Mouse (Mus musculus): ENCODE data around the gene Slc13a4. TPM values are rescaled to one million over a fixed set of nuclear protein-coding genes. Genes with fewer than 3 reads are reported as not detected.

Gene Slc13a4
- polyA plus RNA-seq, 1 experiment from 2014 or later = 0.47 TPM

DNA sequence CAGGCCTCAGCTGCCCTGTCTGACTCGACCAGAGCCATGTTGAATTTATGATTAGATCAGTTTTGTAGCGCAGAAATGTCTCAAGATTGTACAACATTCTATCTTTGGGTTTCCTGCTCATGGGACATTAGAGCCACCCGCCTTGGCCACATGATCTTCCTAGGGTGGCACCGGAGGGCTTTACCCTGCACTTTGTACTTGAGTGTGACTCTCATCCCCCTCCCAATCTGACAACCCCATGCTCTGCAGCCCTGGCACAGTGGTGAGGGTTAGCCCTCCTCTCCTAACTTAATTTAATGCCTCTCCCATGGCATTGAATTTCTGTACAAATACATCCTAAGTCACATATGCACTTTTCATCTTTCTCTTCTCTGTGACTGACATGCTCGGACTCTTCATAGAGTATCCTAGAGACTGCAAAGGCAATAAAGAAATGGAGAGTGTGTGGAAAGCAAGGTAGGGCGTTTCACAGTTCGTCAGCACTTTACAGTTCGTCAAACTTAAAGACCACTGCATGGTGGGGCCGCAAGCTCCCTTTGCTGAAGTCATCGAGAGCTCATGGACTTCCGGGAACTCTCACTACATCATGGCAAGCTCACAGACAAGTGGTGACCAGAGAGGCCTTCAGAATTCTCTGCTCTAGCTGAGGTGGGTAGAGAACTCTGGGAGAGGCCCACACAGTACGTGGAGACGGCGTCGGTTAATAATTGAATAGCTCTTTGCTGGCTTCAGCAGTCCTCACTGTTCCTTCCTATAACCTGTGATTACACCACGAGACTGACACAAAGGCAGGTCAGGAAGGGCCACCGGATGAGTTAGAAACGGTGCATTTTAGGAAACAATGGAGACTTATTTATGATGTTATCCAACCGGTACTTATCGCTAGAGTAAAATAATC, 35.8 kb downstream of the Slc13a4 start:
- Histone ChIP-seq H3K4me3 (replicated peaks) (no peak overlapping the region), H3K4me2 (replicated peaks) (no peak overlapping the region), H3K4me1 (no peaks in the 10 kb centered on the region), H3K27me3 (no peaks in the 10 kb centered on the region), H3K9ac (no peak overlapping the region), H3K36me3 (no peaks in the 10 kb centered on the region), H3K27ac (replicated peaks) (no peak overlapping the region), H3K9me3 (replicated peaks) (no peaks in the 10 kb centered on the region)
- no peak for ATAC-seq (ENCODE audit: insufficient number of reproducible peaks, low FRiP score, low TSS enrichment, low read depth)
- WGBS = 85% methylated on average over 20 of the region's 20 CpGs

DNA sequence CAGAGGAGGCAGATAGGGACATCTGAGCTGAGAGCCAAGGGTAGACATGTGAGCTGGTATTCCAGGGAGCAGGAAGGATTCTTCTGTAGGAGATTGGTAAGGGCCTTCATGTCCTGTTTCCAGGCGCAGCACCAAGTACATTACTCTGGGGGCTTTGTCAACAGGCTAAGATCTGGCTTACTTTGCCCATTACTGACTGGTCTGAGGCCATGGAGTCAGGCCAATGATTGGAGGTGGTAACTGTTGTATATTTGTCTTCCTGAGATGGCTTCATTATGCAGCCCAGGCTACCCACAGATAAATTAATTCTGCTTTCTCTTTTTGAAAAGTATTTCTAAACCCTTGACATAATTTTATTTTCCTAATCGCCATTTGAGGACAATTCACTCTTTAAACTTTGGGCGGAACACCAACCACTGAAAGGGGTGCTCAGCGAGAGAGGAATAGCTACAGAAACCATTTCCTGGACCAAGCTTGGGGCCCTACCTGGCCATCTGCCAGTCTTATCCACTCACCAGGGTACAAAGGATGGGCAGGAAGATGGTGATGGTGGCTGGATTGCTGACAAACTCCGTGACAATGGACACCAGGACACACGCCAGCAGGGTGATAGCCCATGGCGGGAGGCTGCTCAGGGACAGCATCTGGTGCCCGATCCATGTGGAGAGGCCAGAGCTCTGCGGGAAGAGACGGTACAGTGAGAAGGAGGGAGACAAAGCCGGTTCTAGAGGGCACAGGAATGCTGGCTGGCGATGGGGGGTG, 36.7 kb downstream of the Slc13a4 start:
- 85% methylated on average over 12 of the region's 12 CpGs for WGBS
- Histone ChIP-seq H3K36me3 (no peaks in the 10 kb centered on the region), H3K4me2 (replicated peaks) (no peak overlapping the region), H3K4me3 (replicated peaks) (no peak overlapping the region), H3K27ac (replicated peaks) (no peak overlapping the region), H3K4me1 (no peaks in the 10 kb centered on the region), H3K9ac (no peak overlapping the region), H3K27me3 (no peaks in the 10 kb centered on the region), H3K9me3 (replicated peaks) (no peaks in the 10 kb centered on the region)
- no peak for ATAC-seq (ENCODE audit: insufficient number of reproducible peaks, low FRiP score, low TSS enrichment, low read depth)

DNA sequence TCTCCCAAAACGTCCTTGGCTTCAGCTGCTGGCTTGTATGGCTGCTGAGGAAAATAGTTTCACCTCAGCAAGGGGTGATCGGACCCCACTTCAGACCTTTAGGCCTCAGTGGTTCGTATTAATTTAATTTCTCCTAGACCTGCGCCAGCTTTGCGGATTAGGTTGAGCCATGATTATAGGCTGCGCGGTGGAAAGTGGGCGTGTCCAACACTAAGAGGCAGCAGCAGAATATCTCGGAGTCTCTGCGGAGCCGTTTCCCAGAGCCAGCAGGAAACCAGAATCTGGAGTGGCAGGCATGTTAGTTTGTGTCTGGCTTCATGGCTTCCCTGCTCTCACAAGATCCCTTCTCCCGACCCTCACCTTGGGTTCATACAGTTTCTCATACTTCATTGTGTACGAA, 38.3 kb downstream of the Slc13a4 start:
- 71% methylated on average over 13 of the region's 13 CpGs for WGBS
- no peaks in the 10 kb centered on the region for H3K36me3 ChIP-seq
- H3K4me3 ChIP-seq (replicated peaks) = no peak overlapping the region
- no peak overlapping the region; the same call in 1 of the 2 replicates for H3K4me2 ChIP-seq (replicated peaks)
- no peaks in the 10 kb centered on the region for H3K4me1 ChIP-seq
- no peak; the same call in 1 of the 2 replicates for ATAC-seq (ENCODE audit: insufficient number of reproducible peaks, low FRiP score, low TSS enrichment, low read depth)
- no peaks in the 10 kb centered on the region for H3K27me3 ChIP-seq
- H3K9ac ChIP-seq = no peak overlapping the region
- H3K27ac ChIP-seq (replicated peaks) = no peak overlapping the region
- H3K9me3 ChIP-seq (replicated peaks) = no peaks in the 10 kb centered on the region

DNA sequence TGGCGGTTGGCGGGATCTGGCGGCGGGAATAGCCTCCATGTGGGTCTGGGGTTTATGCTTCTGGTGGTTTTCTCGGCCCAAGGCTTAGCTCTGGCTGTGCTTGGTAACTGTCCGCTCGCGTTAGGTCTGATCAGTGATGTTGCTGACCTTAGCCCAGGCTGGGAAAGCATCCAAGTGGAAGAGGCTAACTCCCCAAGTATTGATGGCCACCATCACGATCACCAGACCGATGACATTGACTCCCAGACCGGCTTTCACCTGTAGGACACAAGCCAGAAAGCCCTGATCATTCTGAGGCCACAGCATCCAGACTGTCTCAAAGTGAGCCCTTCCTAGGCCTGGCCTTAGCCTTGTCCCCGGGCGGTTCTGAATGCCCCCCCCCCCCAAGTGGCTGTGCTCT, 39.2 kb downstream of the Slc13a4 start:
- no peaks in the 10 kb centered on the region for H3K9me3 ChIP-seq (replicated peaks)
- no peak overlapping the region for H3K4me3 ChIP-seq (replicated peaks)
- peaks cover 5% of the 10 kb centered on the region; the same call in 1 of the 2 replicates for H3K36me3 ChIP-seq
- H3K4me2 ChIP-seq (replicated peaks) = no peak overlapping the region
- no peak overlapping the region for H3K27ac ChIP-seq (replicated peaks)
- H3K27me3 ChIP-seq = no peaks in the 10 kb centered on the region
- no peak for ATAC-seq (ENCODE audit: insufficient number of reproducible peaks, low FRiP score, low TSS enrichment, low read depth)
- 95% methylated on average over 13 of the region's 13 CpGs for WGBS
- H3K4me1 ChIP-seq = no peaks in the 10 kb centered on the region
- H3K9ac ChIP-seq = no peak overlapping the region

DNA sequence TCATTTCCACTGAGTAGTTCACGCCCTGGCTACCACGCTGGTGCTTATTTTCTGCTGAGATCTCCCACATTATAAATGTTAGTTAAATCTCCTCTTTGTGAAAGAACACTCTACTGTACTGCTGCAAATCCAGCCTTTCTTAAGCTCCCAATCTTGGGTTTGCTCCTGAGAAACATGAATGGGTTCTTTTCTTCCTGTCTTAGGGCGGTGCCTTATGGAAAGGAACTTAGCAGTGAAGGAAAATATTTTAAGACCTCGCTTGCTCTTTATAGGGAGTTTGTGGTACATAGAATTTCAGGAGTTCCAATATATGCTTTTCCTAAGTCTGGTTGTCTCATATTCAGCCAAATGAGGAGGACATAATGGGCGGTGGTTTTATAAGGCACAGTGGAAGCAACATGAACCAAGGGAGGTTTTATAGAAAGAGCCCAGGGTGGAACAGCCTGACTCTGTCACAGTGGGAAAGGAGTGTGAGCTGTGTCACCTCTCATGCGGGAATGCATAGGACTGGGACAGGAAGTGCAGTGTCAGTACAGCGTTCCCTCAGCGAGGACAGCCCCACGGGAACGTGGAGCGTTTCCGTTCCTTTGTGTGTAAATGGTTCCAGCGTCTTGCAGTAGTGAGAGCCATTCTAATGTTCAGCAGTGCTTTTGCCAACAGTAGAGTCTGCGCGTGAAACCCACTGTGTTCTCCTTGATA, 42.2 kb downstream of the Slc13a4 start:
- Histone ChIP-seq H3K4me3 (replicated peaks) (no peak overlapping the region), H3K9me3 (replicated peaks) (no peaks in the 10 kb centered on the region), H3K9ac (no peak overlapping the region), H3K4me2 (replicated peaks) (no peak overlapping the region), H3K27ac (replicated peaks) (peak overlapping the region; percentile 41; the same call in 1 of the 2 replicates), H3K27me3 (no peaks in the 10 kb centered on the region), H3K36me3 (peaks cover 34% of the 10 kb centered on the region), H3K4me1 (no peaks in the 10 kb centered on the region)
- WGBS = 78% methylated on average over 15 of the region's 15 CpGs
- peak; percentile 40; the same call in 1 of the 2 replicates for ATAC-seq (ENCODE audit: insufficient number of reproducible peaks, low FRiP score, low TSS enrichment, low read depth)

DNA sequence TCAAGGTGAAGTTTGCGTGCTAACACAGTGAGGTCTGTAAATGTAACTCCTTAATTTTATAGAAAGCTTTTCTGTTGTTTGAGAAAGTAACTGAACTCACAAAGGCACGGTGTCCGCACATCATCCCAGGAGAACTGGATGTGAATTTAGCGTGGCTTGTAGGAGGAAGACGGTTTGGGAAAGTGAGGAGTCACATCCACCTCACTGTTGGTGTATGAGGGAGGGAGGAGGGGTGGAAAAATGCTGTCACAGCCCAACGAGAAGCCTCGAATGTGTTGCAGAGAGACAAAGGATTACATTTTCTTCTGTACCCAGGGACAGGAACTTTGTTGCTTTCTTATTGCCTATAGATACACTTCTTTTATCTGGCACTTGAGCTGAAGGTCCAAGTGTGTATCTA, 47.4 kb downstream of the Slc13a4 start:
- no peak overlapping the region for H3K4me3 ChIP-seq (replicated peaks)
- no peak overlapping the region for H3K4me2 ChIP-seq (replicated peaks)
- no peaks in the 10 kb centered on the region for H3K9me3 ChIP-seq (replicated peaks)
- ATAC-seq (ENCODE audit: insufficient number of reproducible peaks, low FRiP score, low TSS enrichment, low read depth) = no peak
- 78% methylated on average over 7 of the region's 7 CpGs for whole genome bisulfite sequencing
- no peaks in the 10 kb centered on the region for H3K27me3 ChIP-seq
- H3K27ac ChIP-seq (replicated peaks) = no peak overlapping the region
- H3K4me1 ChIP-seq = peaks cover 24% of the 10 kb centered on the region
- H3K9ac ChIP-seq = no peak overlapping the region
- peaks cover 41% of the 10 kb centered on the region for H3K36me3 ChIP-seq

DNA sequence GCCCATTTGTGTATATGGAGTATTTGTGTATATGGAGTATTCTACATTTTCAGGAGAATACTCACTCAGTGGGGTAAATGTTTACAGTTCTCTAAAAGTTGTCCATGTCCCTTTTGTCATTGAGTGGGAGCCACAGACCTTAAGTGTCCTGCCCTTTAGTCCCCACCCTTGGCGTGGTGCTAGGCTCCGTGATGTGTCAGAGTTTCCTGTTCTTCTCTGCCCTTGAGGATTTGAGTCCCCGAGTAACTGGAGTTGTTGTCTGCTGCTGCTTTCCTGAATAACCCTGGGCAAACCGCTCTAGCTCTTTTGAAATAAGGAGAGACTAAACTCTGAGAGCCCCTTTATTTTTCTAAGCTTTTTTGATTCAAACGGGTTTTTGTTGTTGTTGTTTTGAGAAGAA, 48.4 kb downstream of the Slc13a4 start:
- no peaks in the 10 kb centered on the region for H3K27me3 ChIP-seq
- 66% methylated on average over 5 of the region's 5 CpGs for WGBS
- H3K9me3 ChIP-seq (replicated peaks) = no peaks in the 10 kb centered on the region
- ATAC-seq (ENCODE audit: insufficient number of reproducible peaks, low FRiP score, low TSS enrichment, low read depth) = no peak
- no peak overlapping the region for H3K27ac ChIP-seq (replicated peaks)
- H3K4me2 ChIP-seq (replicated peaks) = no peak overlapping the region
- peaks cover 34% of the 10 kb centered on the region for H3K4me1 ChIP-seq
- peaks cover 41% of the 10 kb centered on the region for H3K36me3 ChIP-seq
- no peak overlapping the region for H3K4me3 ChIP-seq (replicated peaks)
- H3K9ac ChIP-seq = no peak overlapping the region

DNA sequence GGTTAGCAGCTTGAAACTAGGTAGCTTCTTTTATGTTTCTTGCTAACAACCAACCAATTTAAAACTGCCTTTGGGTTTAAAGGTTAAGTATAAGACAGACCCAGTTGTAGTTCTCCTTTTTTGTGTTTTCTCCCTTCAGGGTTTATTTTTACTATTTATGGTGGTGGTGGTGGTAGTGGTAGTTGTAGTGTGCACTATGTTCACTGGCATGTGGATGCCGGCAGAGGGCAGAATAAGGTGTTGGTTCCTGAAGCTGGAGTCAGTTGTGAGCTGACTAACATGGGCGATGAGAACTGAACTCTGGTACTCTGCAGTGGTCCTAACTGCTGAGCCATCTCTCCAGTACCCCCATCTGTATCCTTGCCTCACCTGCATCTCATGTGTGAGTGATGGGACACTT, 49.0 kb downstream of the Slc13a4 start:
- ATAC-seq (ENCODE audit: insufficient number of reproducible peaks, low FRiP score, low TSS enrichment, low read depth) = no peak
- WGBS = 90% methylated on average over 2 of the region's 2 CpGs
- H3K9me3 ChIP-seq (replicated peaks) = no peaks in the 10 kb centered on the region

DNA sequence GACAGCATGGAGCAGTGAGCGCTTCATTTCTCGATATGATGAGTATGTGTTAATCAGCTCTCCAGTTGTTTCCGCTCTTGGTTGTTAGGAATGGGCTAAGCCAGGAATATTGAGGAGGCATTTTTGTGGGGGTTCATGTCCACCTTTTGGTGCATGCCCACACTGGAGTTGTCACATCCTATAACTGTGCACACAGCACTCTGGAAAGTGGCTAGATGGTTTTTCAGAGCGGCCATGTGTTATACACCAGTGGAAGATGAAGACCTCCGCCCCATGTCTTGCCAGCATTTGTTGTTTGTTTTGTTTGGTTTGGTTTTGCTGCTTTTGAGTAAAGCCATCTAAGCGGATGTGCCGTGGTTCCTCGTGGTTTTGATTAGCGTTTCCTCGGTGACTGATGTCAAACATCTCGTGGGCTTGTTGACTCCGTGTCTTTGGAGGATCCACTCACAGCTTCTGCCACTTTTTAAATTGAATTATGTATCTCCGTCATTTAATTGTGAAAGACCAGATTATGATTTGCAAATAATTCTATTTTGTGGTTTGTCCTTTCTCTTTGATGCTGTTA, 50.2 kb downstream of the Slc13a4 start:
- Histone ChIP-seq H3K4me3 (replicated peaks) (no peak overlapping the region), H3K4me1 (peaks cover 47% of the 10 kb centered on the region), H3K9ac (no peak overlapping the region), H3K36me3 (peaks cover 25% of the 10 kb centered on the region), H3K4me2 (replicated peaks) (0 out of 2 replicates have a peak overlapping the region, but pooled peaks have one; percentile 4), H3K27ac (replicated peaks) (no peak overlapping the region), H3K9me3 (replicated peaks) (no peaks in the 10 kb centered on the region), H3K27me3 (no peaks in the 10 kb centered on the region)
- 50% methylated on average over 13 of the region's 13 CpGs for WGBS
- no peak for ATAC-seq (ENCODE audit: insufficient number of reproducible peaks, low FRiP score, low TSS enrichment, low read depth)

More for the DNA sequence above, 49.0 kb downstream of the Slc13a4 start:
- Histone ChIP-seq H3K9ac (no peak overlapping the region), H3K4me1 (peaks cover 40% of the 10 kb centered on the region), H3K36me3 (peaks cover 38% of the 10 kb centered on the region), H3K27me3 (no peaks in the 10 kb centered on the region), H3K27ac (replicated peaks) (no peak overlapping the region), H3K4me2 (replicated peaks) (no peak overlapping the region), H3K4me3 (replicated peaks) (no peak overlapping the region)

DNA sequence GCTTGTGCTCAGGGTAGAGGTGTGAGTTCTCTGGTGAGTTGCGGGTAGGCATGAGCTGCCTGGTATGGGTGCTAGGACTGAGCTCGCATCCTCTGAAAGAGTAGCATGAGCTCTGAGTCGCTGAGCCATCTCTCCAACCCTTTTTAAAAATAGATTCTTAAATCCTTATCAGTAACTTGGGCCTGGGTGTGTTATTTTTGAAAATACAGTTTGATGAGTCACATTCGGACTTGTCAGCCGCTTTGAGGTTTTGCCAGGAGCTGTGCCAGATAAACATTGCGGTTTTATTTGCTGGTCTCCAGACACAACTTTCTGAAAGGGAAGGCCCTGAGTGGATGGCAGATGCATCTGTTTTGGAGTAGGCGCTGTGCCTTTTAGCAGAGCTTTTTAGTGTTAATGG, 51.2 kb downstream of the Slc13a4 start:
- no peaks in the 10 kb centered on the region for H3K27me3 ChIP-seq
- no peak overlapping the region for H3K4me3 ChIP-seq (replicated peaks)
- H3K36me3 ChIP-seq = peaks cover 17% of the 10 kb centered on the region; the same call in 1 of the 2 replicates
- H3K27ac ChIP-seq (replicated peaks) = no peak overlapping the region
- H3K4me1 ChIP-seq = peaks cover 47% of the 10 kb centered on the region
- no peak overlapping the region for H3K9ac ChIP-seq
- H3K4me2 ChIP-seq (replicated peaks) = no peak overlapping the region
- no peaks in the 10 kb centered on the region for H3K9me3 ChIP-seq (replicated peaks)
- no peak for ATAC-seq (ENCODE audit: insufficient number of reproducible peaks, low FRiP score, low TSS enrichment, low read depth)
- 54% methylated on average over 7 of the region's 7 CpGs for WGBS

DNA sequence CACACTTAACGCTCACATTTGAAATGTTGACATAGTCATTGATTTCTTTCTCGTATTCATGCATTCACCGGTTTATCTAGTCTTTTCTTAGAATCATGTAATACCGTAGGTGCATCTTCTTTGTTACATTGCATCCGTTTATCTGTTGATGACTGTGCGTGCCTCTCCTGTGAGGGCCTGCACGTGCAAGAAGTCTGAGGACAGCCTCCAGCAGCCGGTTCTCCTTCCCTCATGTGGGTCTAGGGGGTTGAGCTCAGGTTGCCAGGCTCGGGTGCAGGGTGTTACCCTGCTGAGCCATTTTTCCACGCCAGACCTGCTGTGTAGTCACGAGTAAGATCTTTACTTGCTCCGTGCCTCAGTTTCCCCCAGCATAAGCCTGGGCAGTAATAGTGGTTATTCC, 52.9 kb downstream of the Slc13a4 start:
- Histone ChIP-seq H3K27me3 (no peaks in the 10 kb centered on the region), H3K4me1 (peaks cover 47% of the 10 kb centered on the region), H3K9ac (no peak overlapping the region), H3K9me3 (replicated peaks) (no peaks in the 10 kb centered on the region), H3K4me2 (replicated peaks) (peak overlapping the region; percentile 61), H3K4me3 (replicated peaks) (peak overlapping the region; percentile 16; the same call in 1 of the 2 replicates), H3K27ac (replicated peaks) (no peak overlapping the region), H3K36me3 (no peaks in the 10 kb centered on the region)
- WGBS = 45% methylated on average over 12 of the region's 12 CpGs
- no peak for ATAC-seq (ENCODE audit: insufficient number of reproducible peaks, low FRiP score, low TSS enrichment, low read depth)
